Mouse (Mus musculus) testis, adult 2 months (tissue): ENCODE measurements around the gene Kifc5b. TPM values are rescaled to one million over a fixed set of nuclear protein-coding genes. Genes with fewer than 3 reads are reported as not detected.
A peak's percentile ranks its signal among the peaks of the same experiment; 100 is the strongest.

Source experiments
- H3K27ac ChIP-seq: fragments of 200-500 bp; 2 replicates; pipeline ENCODE4 v1.5.1; 2012; ENCODE audit warnings: low read depth, low read length; ENCODE audit not compliant: control insufficient read depth, insufficient read depth
- H3K27me3 ChIP-seq: fragments of 200-500 bp; 2 replicates; pipeline ENCODE4 v1.6.1; 2012; ENCODE audit warnings: mild to moderate bottlenecking, low read length, moderate library complexity; ENCODE audit not compliant: control insufficient read depth, insufficient read depth
- H3K36me3 ChIP-seq: fragments of 200-500 bp; 2 replicates; pipeline ENCODE4 v1.6.1; 2012; ENCODE audit warnings: mild to moderate bottlenecking, low read length; ENCODE audit not compliant: control insufficient read depth, insufficient read depth
- H3K4me1 ChIP-seq: fragments of 200-500 bp; 2 replicates; pipeline ENCODE4 v1.6.1; 2012; ENCODE audit warnings: low read length; ENCODE audit not compliant: control insufficient read depth, insufficient read depth
- H3K4me3 ChIP-seq: fragments of 200-500 bp; 2 replicates; pipeline ENCODE4 v1.5.1; 2012; ENCODE audit warnings: low read depth, mild to moderate bottlenecking, low read length, moderate library complexity, mixed read lengths; ENCODE audit not compliant: control insufficient read depth
- CTCF ChIP-seq: fragments of 200-500 bp; IDR thresholded peaks from 2 replicates; pipeline ENCODE4 v1.5.1; 2012; ENCODE audit warnings: low read depth, mild to moderate bottlenecking, inconsistent platforms, low read length, moderate library complexity; ENCODE audit not compliant: control insufficient read depth, insufficient read depth, insufficient replicate concordance
- POLR2A ChIP-seq: fragments of 200-500 bp; IDR thresholded peaks from 2 replicates; pipeline ENCODE4 v1.6.1; 2012; ENCODE audit warnings: low read depth, mild to moderate bottlenecking, inconsistent platforms, low read length, moderate library complexity; ENCODE audit not compliant: control insufficient read depth
- polyA plus RNA-seq: library from polyadenylated mRNA; depleted of rRNA; stranded (reverse); fragments of >200 nt; gene quantifications from 2 replicates; pipeline ENCODE4 v1.2.3, GENCODE M21; 2012

Kifc5b gene
- polyA plus RNA-seq, 1 experiment = 6.5 TPM

- no peak for TF ChIP-seq POLR2A
- no peak for TF ChIP-seq CTCF
- peak overlapping the region; percentile 73 for H3K4me3 ChIP-seq
- H3K4me1 ChIP-seq = peaks cover 44% of the 10 kb centered on the region
These were observed 33.8 kb downstream of the Kifc5b start for GRCm38 (mm10) chr17:26950560-26951288.

GRCm38 (mm10) chr17:26951406-26951805 lies 34.5 kb downstream of the Kifc5b start:
- H3K36me3 ChIP-seq = no peaks in the 10 kb centered on the region; the same call in none of the 2 replicates
- H3K4me1 ChIP-seq = peaks cover 39% of the 10 kb centered on the region
- no peak for TF ChIP-seq CTCF
- TF ChIP-seq POLR2A = no peak
- peak overlapping the region; percentile 73 for H3K4me3 ChIP-seq
- no peak overlapping the region for H3K27ac ChIP-seq
- H3K27me3 ChIP-seq = no peaks in the 10 kb centered on the region

More at GRCm38 (mm10) chr17:26950560-26951288, 33.8 kb downstream of the Kifc5b start:
- H3K27me3 ChIP-seq = no peaks in the 10 kb centered on the region
- H3K27ac ChIP-seq = no peak overlapping the region
- H3K36me3 ChIP-seq = no peaks in the 10 kb centered on the region; the same call in none of the 2 replicates

GRCm38 (mm10) chr17:26951952-26952877 lies 35.3 kb downstream of the Kifc5b start:
- Histone ChIP-seq H3K27me3 (no peaks in the 10 kb centered on the region), H3K4me1 (peaks cover 31% of the 10 kb centered on the region), H3K4me3 (peak overlapping the region; percentile 67), H3K27ac (no peak overlapping the region), H3K36me3 (no peaks in the 10 kb centered on the region; the same call in none of the 2 replicates)
- TF ChIP-seq POLR2A (no peak; the same call in 1 of the 2 replicates), CTCF (no peak)

GRCm38 (mm10) chr17:26953201-26953600 lies 36.3 kb downstream of the Kifc5b start:
- Histone ChIP-seq H3K4me3 (no peak overlapping the region), H3K36me3 (no peaks in the 10 kb centered on the region; the same call in none of the 2 replicates), H3K27ac (no peak overlapping the region), H3K27me3 (no peaks in the 10 kb centered on the region), H3K4me1 (peaks cover 26% of the 10 kb centered on the region)
- TF ChIP-seq CTCF (no peak), POLR2A (no peak)

GRCm38 (mm10) chr17:26953726-26954125 lies 36.8 kb downstream of the Kifc5b start:
- Histone ChIP-seq H3K4me1 (peaks cover 24% of the 10 kb centered on the region), H3K27me3 (no peaks in the 10 kb centered on the region), H3K4me3 (no peak overlapping the region), H3K27ac (no peak overlapping the region), H3K36me3 (no peaks in the 10 kb centered on the region; the same call in none of the 2 replicates)
- TF ChIP-seq CTCF = no peak
- no peak for TF ChIP-seq POLR2A

GRCm38 (mm10) chr17:26956309-26956708 lies 39.4 kb downstream of the Kifc5b start:
- no peak for TF ChIP-seq CTCF
- TF ChIP-seq POLR2A = no peak
- Histone ChIP-seq H3K4me1 (peaks cover 12% of the 10 kb centered on the region), H3K27ac (no peak overlapping the region), H3K4me3 (no peak overlapping the region), H3K36me3 (no peaks in the 10 kb centered on the region; the same call in none of the 2 replicates), H3K27me3 (no peaks in the 10 kb centered on the region)

GRCm38 (mm10) chr17:26956895-26957294 lies 40.0 kb downstream of the Kifc5b start:
- no peaks in the 10 kb centered on the region; the same call in none of the 2 replicates for H3K36me3 ChIP-seq
- TF ChIP-seq CTCF (no peak), POLR2A (no peak)
- H3K27ac ChIP-seq = no peak overlapping the region
- H3K27me3 ChIP-seq = no peaks in the 10 kb centered on the region
- H3K4me3 ChIP-seq = no peak overlapping the region
- peaks cover 6% of the 10 kb centered on the region for H3K4me1 ChIP-seq
